Mouse (Mus musculus): ENCODE measurements around the gene Gm13102.
"Not testable (repeated sequence)": the region's sequence is repeated elsewhere in the genome, so short reads cannot be mapped to it uniquely, and the experiment has no call there.

The Gm13102 gene

GRCm38 (mm10) chr4:144106174-144106573 lies at the start of gene Gm13102:
Gene Gm13102 (plus strand): TSS chr4:144106474.
- DNase-seq (ENCODE audit: low read depth in 2 of 2, low spot score in 2 of 2), result not testable (repeated sequence)

- DNase-seq (ENCODE audit: low read depth in 2 of 2, low spot score in 2 of 2), result not testable (repeated sequence)
Observed at GRCm38 (mm10) chr4:144058826-144059225, 47.4 kb upstream of the Gm13102 start, which contains the start of gene Pramel4. Gene Pramel4 (plus strand): TSS chr4:144059126.

Data from CD8-positive naive resting alpha-beta T cell, adult 2 months (primary cell).